Mouse (Mus musculus) myocyte (in vitro differentiated cells): ENCODE measurements around the gene Nipal1.

ENCODE experiments used
- E2F4 ChIP-seq: IDR thresholded peaks from one replicate; pipeline ENCODE4 v1.6.1; 2011; ENCODE audit warnings: mild to moderate bottlenecking, control low read depth, moderate library complexity; ENCODE audit not compliant: insufficient read depth
- MAX ChIP-seq: IDR thresholded peaks from one replicate; pipeline ENCODE4 v1.6.1; 2011; ENCODE audit warnings: low read depth, mild to moderate bottlenecking, control low read depth
- POLR2A ChIP-seq: IDR thresholded peaks from one replicate; pipeline ENCODE4 v1.6.1; 2011; ENCODE audit warnings: low read depth, mild to moderate bottlenecking, control low read depth, moderate library complexity; ENCODE audit not compliant: insufficient read length
- POLR2AphosphoS2 ChIP-seq: IDR thresholded peaks from one replicate; pipeline ENCODE4 v1.6.1; 2011; ENCODE audit warnings: low read depth, control low read depth; ENCODE audit not compliant: insufficient read length
- REST ChIP-seq: IDR thresholded peaks from one replicate; pipeline ENCODE4 v1.6.1; 2011; ENCODE audit warnings: mild to moderate bottlenecking, control low read depth, moderate library complexity; ENCODE audit not compliant: insufficient read depth, insufficient read length
- TCF12 ChIP-seq: IDR thresholded peaks from one replicate; pipeline ENCODE4 v1.6.1; 2011; ENCODE audit warnings: mild to moderate bottlenecking, control low read depth; ENCODE audit not compliant: poor library complexity, insufficient read depth, severe bottlenecking
- USF1 ChIP-seq: IDR thresholded peaks from one replicate; pipeline ENCODE4 v1.6.1; 2011; ENCODE audit warnings: low read depth, mild to moderate bottlenecking, control low read depth, moderate library complexity

DNA sequence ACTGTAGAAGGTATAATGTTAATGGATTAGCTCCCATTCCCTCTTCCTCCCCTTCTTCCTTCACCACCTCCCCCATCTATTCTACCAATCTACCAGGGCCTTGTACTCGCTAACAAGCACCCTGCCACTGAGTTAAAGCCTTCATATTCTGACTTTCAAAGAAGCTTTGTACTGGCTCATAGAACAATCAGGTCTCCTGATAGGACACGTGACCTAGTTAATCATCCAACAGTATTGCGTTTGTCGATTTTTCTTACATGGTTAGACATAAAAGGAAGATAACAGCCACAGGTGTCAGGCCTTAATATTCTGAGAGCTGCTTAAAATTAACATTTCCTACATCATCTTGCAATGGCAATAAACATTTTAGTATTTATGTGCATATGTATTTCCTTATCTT lies 44.5 kb upstream of the Nipal1 start:
- no peak for TF ChIP-seq POLR2A
- no peak for TF ChIP-seq E2F4
- no peak for TF ChIP-seq TCF12
- TF ChIP-seq USF1: no peak
- no peak for TF ChIP-seq MAX
- no peak for TF ChIP-seq POLR2AphosphoS2
- TF ChIP-seq REST: no peak
